Mouse (Mus musculus): ENCODE results near the gene Hdac7.

DNA sequence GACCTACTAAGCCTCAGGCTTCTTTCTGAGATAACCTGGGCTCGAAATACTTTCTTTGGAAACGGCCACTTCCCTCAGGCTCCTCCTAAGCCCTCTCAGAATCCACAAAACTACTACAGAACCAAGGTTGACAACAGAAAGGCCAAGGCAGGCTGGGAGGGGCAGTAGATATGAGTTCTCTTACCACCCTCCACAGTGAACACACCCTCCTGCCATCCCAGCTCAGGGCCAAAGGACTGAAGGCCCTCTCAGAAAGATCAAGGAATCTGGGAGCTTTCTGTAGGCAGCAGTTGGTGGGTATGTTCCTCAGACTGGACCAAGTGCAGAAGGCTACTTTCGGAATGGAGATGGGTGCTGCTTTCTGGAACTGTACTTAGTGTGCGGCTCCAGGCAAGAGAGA lies 29.0 kb downstream of the Hdac7 start:
- no peak for TF ChIP-seq CTCF (IDR thresholded peaks at IDR 0.05; ENCODE audit: control insufficient read depth, insufficient read depth, low read length)
- TF ChIP-seq POLR2A (IDR thresholded peaks at IDR 0.05; ENCODE audit: borderline replicate concordance, control insufficient read depth, low read depth, low read length), result no peak
